Mouse (Mus musculus): Measurements from ENCODE around the gene Chst8.

- no peak for TF ChIP-seq ZNF384 (IDR thresholded peaks at IDR 0.05; ENCODE audit: low read depth, low read length)
- TF ChIP-seq CHD2 (IDR thresholded peaks at IDR 0.05; ENCODE audit: low read depth, low read length), result no peak
- no peak for TF ChIP-seq HCFC1 (IDR thresholded peaks at IDR 0.05; ENCODE audit: borderline replicate concordance, insufficient read depth, low read length)
- no peak for TF ChIP-seq MAFK (IDR thresholded peaks at IDR 0.05; ENCODE audit: insufficient read depth, low read depth, low read length)
- TF ChIP-seq ZC3H11A (IDR thresholded peaks at IDR 0.05; ENCODE audit: borderline replicate concordance, low read depth, low read length), result no peak
Observed at GRCm38 (mm10) chr7:34818660-34819059, 6.1 kb upstream of the Chst8 start.
